Mouse (Mus musculus) right cerebral cortex, postnatal 4 days (tissue): ENCODE results near the gene Dvl3.
"Not testable (repeated sequence)": the region's sequence is repeated elsewhere in the genome, so short reads cannot be mapped to it uniquely, and the experiment has no call there.

Experiments used
- DNase-seq: peaks from one replicate; pipeline ENCODE4 v3.0.0-alpha.2; 2022

The Dvl3 gene

DNA sequence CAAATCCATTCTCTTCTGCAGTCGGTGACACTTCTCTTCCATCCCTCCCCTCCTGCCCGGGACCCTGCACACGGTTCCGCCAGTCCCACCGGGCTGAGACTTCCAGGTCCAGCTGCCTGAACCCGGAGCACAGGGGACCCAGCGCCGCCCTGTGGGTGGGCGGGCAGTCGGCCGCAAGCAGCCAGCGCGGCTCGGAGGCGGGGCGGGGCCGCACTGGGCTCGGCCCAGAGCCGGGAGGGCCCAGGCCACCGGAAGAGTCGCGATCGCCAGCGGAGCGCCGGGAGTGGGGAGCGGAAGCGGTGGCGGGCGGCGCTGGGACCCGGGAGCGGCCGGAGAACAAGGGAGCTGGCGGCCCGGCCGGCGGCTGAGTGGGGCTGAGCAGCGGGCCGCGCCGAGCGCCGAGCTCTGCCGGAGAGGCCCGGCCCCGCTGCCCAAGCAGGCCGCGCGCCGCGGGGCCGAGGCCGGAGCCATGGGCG lies at the start of gene Dvl3:
Dvl3 (plus strand) TSS at position 257 of the 476 bp plus-strand sequence.
- peak; percentile 83 for DNase-seq

DNA sequence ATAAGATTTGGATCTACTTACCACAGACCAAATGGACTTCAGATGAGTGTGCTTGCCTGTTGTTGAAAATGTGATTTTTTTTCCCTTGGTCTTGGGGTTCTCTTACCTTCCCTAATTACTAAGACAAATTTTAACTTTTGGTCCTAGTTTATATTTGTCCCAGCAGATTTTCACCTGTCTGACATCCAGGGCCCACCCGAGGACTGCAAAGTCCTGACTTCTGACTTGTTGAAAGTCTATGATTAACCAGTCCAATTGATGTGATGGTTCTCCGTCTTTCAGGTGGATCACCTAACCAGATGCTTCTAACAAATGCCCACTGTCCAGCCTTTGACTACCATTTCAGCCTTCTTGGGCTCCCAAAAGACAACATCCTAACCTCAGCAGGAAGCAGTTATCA lies 45.8 kb upstream of the Dvl3 start:
- no peak for DNase-seq

DNA sequence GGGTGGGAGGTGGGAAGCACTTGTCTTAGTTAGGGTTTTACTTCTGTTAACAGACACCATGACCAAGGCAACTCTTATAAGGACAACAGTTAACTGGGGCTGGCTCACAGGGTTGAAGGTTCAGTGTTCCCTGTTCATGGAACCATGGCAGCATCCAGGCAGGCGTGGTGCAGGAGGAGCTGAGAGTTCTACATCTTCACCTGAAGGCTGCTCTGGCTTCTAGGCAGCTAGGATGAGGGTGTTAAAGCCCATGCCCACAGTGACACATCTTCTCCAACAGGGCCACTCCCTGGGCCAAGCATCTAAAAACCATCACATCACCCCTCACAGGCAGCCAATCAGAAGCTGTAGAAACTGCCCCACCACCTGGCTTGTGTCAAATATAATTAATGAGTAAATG lies 45.1 kb upstream of the Dvl3 start:
- DNase-seq, result no peak

DNA sequence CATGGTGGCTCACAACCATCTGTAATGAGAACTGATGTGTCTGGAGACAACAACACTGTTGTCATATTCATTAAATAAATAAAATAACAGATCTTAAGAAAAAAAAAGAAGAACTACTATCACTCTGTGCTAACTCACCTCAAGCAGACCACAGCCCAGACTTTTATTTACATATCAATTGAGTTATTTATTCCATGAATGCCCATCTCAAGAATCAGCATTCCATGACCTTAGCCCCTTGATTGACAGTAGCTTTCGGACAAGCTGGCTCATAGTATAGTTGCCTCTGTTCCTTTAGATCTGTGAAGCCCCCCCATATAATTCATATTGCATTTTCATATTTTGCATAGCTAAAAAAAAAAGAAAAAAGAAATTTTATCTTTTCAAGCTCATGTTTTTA lies 43.0 kb upstream of the Dvl3 start:
- no peak for DNase-seq

DNA sequence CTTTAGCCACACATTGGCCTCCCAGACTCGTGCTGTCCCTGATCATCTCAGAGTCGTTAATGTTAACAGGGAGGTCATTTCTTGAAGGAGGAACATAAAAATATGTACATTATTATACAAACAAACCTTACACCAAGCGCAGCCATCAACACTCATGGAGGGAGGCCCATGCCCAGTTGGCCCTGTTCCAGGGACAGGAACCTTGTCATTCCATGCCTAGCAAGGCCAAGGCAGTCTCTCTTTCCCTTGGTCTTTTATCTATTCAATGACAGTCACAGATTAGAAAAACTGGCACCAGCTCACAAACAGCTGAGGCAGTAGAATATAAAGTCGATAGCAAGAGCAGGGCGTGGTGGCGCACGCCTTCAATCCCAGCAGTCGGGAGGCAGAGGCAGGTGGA lies 42.6 kb upstream of the Dvl3 start:
- no peak for DNase-seq

DNA sequence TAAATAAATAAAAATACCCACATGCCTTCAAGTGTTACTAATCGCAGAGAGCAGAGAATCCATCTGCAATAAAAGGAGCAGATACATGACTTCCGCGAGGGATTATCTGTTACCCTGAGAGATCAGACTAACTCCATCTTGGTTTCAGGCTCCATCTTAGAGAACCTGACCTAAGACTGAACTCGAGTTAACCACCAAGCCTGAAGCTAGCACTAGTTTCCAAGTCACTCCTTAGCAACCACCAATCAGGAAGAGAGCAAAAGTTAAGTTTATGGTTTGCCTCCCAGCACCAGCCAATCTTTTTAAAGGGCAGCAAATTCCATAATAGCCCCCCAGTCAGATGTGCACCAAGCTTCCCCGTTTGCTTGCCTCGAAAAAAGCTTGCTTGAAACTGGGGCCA lies 42.0 kb upstream of the Dvl3 start:
- DNase-seq, result no peak

DNA sequence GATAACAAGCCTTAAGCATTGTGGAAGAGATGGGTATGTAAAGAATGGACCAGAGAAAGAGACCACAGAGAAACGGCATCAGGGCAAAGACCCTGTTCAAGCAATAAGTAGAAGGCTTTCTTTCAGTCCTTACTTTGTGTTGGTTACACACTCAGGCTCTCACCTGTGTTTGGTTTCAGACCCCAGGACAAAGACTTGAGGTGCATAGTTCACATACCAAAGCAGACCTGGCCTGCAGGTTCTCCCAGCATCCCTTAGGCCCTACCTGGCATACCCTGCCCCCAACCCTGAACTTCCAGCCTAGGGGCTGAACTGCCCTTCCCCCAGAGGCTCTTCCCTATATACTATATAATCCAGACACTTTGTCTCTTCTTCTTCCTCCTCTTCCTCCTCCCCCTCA lies 41.4 kb upstream of the Dvl3 start:
- DNase-seq, result no peak

DNA sequence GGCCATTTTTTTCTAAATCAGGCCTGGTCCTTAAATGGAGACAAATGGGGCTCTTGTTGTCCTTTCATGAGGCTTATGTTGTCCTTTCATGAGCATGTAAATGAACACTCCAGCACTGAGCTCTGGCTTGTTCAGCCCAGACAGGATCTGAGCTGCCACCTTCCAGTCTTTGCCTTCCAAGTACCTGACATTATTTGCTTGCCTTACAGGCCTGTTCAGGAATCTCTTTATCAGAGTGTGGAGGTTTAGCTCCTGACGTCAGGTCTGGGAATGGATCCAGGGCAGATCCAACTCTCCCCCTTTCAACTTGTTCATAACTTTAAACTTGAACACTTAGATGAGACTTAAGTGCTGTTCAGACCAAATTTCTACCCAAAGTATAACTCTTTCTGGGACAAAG lies 39.9 kb upstream of the Dvl3 start:
- no peak for DNase-seq

DNA sequence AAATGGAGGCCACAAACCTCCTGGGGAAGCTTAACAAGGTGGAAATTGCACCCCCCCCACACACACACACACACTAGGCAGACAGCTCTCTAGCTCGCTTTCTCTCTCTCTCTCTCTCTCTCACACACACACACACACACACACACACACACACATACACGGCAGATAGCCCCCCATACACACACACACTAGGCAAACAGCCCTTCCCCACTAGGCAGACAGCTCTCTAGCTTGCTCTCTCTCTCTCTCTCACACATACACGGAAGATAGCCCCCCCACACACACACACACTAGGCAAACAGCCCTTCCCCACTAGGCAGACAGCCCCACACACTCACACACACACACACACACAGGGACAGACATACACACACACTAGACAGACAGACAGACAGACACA lies 39.5 kb upstream of the Dvl3 start:
- no peak for DNase-seq

DNA sequence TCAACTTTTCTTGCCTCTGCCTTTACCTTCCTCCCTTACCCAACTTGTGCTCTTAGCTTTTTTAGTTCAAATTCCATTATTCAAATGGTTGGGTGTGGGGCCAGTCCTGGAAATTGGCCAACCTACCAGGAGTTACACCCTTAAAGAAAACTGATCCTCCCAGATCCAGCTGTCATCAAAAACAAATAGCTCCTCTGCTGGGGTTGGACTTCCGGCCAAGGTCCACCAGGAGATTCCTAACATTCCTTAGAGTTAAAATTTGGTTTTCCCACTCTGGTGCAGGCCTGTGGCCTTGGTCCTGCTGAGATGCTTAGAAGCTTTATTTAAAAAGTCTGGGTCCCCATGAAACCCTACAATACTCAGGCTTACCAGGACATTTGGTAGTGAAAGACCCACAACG lies 38.3 kb upstream of the Dvl3 start:
- DNase-seq, result no peak

DNA sequence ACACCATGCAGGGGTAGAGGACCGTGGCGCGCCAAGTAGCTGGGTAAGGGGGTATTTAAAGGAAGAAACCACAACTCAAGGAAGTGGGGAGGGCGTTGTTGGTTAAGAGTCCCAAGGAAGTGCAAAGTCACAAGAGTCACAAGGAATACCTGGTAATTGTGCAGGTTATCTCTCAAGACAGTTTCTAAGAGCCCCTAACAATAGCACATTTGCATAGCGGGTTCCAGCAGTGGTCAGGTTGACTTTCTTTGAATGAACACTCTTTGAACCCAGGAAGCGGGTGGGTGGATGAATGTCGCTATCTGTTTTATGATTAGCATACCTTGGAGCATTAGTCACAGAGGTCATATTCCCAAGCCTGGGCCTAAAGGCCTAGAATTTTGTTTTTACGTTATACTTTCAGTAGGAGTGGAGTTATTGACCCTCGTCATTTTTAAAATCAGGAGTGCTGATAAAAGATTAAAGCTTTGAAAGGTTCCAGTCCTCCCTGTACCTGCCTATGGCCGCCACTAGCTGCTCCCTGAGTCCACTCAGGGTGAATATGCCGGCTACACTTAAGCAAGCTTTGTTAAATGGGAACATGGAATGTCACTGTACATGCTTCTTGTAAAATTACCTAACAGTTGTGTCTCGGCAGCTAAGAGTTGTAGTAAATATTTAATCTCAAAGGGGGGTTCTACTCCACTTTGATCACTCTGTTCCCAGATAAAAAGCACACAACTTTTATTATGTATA lies 37.6 kb upstream of the Dvl3 start:
- DNase-seq, result not testable (repeated sequence)

- DNase-seq, result no peak
Measured at GRCm38 (mm10) chr16:20480115-20480514, 36.7 kb upstream of the Dvl3 start.

GRCm38 (mm10) chr16:20481746-20482145 lies 35.0 kb upstream of the Dvl3 start:
- no peak for DNase-seq

DNA sequence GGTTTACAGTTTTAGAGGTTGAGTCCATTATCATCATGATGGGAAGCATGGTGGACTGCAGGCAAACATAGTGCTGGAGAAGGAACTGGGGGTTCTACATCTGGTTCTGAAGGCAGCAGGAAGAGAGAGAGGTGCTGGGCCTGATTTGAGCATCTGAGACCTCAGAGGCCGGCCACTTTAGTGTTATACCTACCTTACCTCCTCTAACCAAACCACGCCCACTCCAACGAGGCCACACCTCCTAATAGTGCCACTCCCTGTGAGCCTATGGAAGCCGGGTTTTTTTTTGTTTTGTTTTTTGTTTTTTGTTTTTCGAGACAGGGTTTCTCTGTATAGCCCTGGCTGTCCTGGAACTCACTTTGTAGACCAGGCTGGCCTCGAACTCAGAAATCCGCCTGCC lies 33.1 kb upstream of the Dvl3 start:
- DNase-seq, result not testable (repeated sequence)

- DNase-seq, result no peak
Measured at GRCm38 (mm10) chr16:20485061-20485460, 31.7 kb upstream of the Dvl3 start.

GRCm38 (mm10) chr16:20486048-20486447 lies 30.7 kb upstream of the Dvl3 start:
- DNase-seq, result no peak

GRCm38 (mm10) chr16:20488151-20488550 lies 28.6 kb upstream of the Dvl3 start:
- no peak for DNase-seq

GRCm38 (mm10) chr16:20488751-20489150 lies 28.0 kb upstream of the Dvl3 start:
- not testable (repeated sequence) for DNase-seq

DNA sequence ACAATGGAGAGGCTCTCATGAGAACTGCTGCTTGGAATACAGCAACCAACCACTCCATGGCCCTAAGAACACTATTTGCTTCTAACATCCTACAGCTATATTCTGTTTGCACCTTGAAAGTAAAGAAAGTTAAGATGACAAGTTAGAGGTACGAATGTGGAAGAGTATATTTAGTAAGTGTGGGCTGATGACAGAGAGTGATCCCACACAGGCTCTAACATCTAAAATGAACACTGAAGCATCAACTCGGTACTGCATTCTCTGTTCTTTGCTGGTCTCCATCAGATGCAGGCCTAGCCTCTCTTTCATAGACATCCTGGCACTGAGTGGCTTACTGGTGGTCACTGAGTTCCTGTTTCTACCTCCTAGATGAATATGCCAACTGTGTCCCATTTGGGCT lies 27.5 kb upstream of the Dvl3 start:
- DNase-seq, result no peak

- DNase-seq, result no peak
Measured at GRCm38 (mm10) chr16:20490581-20490980, 26.2 kb upstream of the Dvl3 start.

- no peak for DNase-seq
Measured at GRCm38 (mm10) chr16:20491301-20491700, 25.5 kb upstream of the Dvl3 start.

DNA sequence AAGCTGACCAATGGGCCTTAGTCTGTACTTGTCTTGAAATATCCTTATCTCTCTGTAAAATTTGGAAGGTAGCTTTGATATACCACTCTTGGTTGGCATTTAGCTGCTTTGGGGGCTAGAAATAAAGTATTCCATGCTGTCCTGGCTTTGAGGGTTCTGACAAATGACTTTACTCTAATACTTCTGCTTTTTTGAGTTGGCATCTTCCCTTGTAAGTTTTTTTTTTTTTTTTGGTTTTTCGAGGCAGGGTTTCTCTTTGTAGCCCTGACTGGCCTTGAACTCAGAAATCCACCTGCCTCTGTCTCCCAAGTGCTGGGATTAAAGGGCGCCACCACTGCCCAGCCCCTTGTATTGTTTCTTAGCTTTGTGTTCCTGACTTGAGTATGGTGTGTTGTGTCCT lies 23.3 kb upstream of the Dvl3 start:
- no peak for DNase-seq

DNA sequence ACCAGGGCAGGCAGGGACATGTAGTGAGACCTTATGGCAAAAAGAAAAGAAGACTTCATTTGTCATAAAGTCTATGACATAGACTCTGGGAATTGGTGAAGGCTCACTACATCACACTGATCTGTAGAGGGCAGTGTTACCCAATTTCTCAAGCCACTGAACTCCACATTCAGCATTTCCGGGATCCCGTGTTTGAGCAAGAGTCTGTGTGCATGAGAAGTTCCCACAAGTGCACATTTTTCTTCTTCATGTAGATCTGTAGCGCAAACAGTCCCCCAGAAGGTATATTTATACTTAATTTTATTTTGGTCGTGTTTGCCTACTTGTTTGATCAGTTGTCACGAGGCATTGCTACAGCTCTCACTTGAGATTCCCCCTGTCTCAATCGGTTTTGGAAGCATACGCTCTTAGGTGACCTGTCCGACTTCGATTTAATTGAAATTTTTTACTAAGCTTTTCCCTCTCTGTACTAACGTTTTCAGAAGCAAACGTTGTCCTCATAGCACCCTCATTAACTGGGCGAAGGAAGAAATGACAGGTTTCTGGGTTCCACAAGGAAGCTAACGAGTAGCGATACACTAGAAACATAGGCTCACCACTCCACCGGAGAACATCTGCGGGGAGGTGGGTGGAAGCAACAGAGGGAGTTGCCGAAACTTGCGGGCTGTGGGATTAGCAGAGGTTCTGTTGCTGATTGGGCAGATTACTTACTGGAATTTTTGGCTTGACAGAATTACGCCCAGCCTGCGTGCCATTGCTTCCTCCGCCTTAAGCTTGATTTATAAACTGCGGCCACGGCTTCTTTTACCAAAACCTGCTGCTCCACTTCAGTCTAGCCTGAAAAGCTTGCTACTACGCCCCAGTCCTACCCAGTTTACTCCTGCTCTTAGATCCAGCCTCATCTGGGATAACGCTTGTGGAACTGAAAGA lies 19.8 kb upstream of the Dvl3 start:
- peak; percentile 19 for DNase-seq
